Comparison of ENCODE assay signal across 23 mouse cellular contexts in the genomic region with DNA sequence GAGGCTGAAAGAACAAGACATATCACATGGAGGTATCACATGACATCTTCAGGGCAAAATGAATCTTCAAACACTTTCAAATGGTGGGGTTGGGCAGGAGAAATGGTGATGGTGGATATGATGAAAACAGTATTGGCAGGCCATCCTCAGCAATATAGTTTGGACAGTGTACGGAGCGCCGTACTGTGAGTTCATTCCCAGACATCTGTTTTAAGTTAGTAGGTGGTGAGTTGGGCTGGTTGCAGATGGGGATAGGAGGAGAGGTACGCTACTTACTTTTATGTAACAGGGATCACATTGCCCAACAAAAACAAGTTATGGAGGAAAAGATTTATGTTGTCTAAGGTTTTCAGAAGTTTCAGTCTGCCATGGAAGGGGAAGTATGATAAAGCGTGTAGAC.
DNase-seq lines count a peak whose midpoint lies in the region; ATAC-seq and TF ChIP-seq lines count a peak whose summit lies in the region.
"Had no signal": no experiment of that assay in that cellular context is flagged by ENCODE, and none has a peak within 500 bp of the region (broad histone marks: within the 10 kb centered on the region; RNA-seq: fewer than 3 reads in every experiment).

No protein-coding gene starts in this region.

- WGBS in embryonic facial prominence, embryonic 11.5 days = 52% methylated on average over 5 of the region's 5 CpGs
- WGBS in embryonic facial prominence, embryonic 10.5 days = 51% methylated on average over 5 of the region's 5 CpGs
- 25% methylated on average over 5 of the region's 5 CpGs for WGBS in limb, embryonic 13.5 days
- 97% methylated on average over 5 of the region's 5 CpGs for WGBS in forebrain, postnatal 0 days

- no peaks in the 10 kb centered on the region for H3K9me3 ChIP-seq in embryonic facial prominence, embryonic 11.5 days (replicated peaks; ENCODE audit: control insufficient read depth, low read length)
- H3K9me3 ChIP-seq in embryonic facial prominence, embryonic 10.5 days = no peaks in the 10 kb centered on the region
- H3K9me3 ChIP-seq in limb, embryonic 13.5 days = no peaks in the 10 kb centered on the region
- H3K9me3 ChIP-seq in forebrain, postnatal 0 days (ENCODE audit: low read length) = no peaks in the 10 kb centered on the region
- H3K9me3 ChIP-seq: embryonic facial prominence, embryonic 12.5 days; forebrain, embryonic 15.5 days; heart, embryonic 12.5 days; hindbrain, embryonic 12.5 days had no signal

- no peaks in the 10 kb centered on the region for H3K36me3 ChIP-seq in embryonic facial prominence, embryonic 11.5 days (replicated peaks; ENCODE audit: control insufficient read depth, insufficient read depth, low read depth, low read length)
- peaks cover 9% of the 10 kb centered on the region for H3K36me3 ChIP-seq in embryonic facial prominence, embryonic 10.5 days (replicated peaks)
- H3K36me3 ChIP-seq in limb, embryonic 13.5 days = no peaks in the 10 kb centered on the region
- no peaks in the 10 kb centered on the region; the same call in 1 of the 2 replicates for H3K36me3 ChIP-seq in forebrain, postnatal 0 days (ENCODE audit: insufficient read depth)
- H3K36me3 ChIP-seq: embryonic facial prominence, embryonic 12.5 days; hindbrain, embryonic 12.5 days had no signal

- no peak overlapping the region for H3K9ac ChIP-seq in embryonic facial prominence, embryonic 11.5 days (replicated peaks; ENCODE audit: low read length)
- no peak overlapping the region for H3K9ac ChIP-seq in limb, embryonic 13.5 days
- H3K9ac ChIP-seq in forebrain, postnatal 0 days = no peak overlapping the region
- H3K9ac ChIP-seq: embryonic facial prominence, embryonic 12.5 days; forebrain, embryonic 15.5 days; heart, embryonic 12.5 days; hindbrain, embryonic 12.5 days had no signal

- no peaks in the 10 kb centered on the region for H3K4me1 ChIP-seq in embryonic facial prominence, embryonic 11.5 days (ENCODE audit: control insufficient read depth, insufficient read depth, low read length)
- H3K4me1 ChIP-seq in embryonic facial prominence, embryonic 10.5 days = peaks cover 8% of the 10 kb centered on the region
- peaks cover 13% of the 10 kb centered on the region; the same call in 1 of the 2 replicates for H3K4me1 ChIP-seq in limb, embryonic 13.5 days
- H3K4me1 ChIP-seq in forebrain, postnatal 0 days (ENCODE audit: insufficient read depth) = no peaks in the 10 kb centered on the region; the same call in 1 of the 2 replicates
- H3K4me1 ChIP-seq: embryonic facial prominence, embryonic 12.5 days; forebrain, embryonic 15.5 days had no signal

- H3K27ac ChIP-seq in embryonic facial prominence, embryonic 11.5 days (replicated peaks; ENCODE audit: low read depth, low read length) = no peak overlapping the region
- no peak overlapping the region; the same call in 1 of the 2 replicates for H3K27ac ChIP-seq in embryonic facial prominence, embryonic 10.5 days (replicated peaks)
- no peak overlapping the region for H3K27ac ChIP-seq in limb, embryonic 13.5 days
- no peak overlapping the region for H3K27ac ChIP-seq in forebrain, postnatal 0 days (ENCODE audit: low read depth, low read length)
- H3K27ac ChIP-seq: embryonic facial prominence, embryonic 12.5 days; forebrain, embryonic 15.5 days; heart, adult 2 months; hindbrain, postnatal 0 days had no signal

- peak; percentile 60 for DNase-seq in embryonic facial prominence, embryonic 11.5 days (ENCODE audit: low spot score)
- no peak for DNase-seq in embryonic facial prominence, embryonic 10.5 days (ENCODE audit: low spot score)
- DNase-seq in NIH3T3 (ENCODE audit: low read depth) = peak; percentile 2
- DNase-seq in forelimb bud, embryonic 11.5 days (ENCODE audit: low read depth, low spot score) = peak; percentile 40
- no peak for DNase-seq in forebrain, postnatal 0 days
- DNase-seq in frontal cortex, postnatal 10 days (ENCODE audit: low spot score in 2 of 2) = no peak
- no peak for DNase-seq in cerebellum, postnatal 10 days
- DNase-seq: adrenal gland, postnatal 14 days; cerebellum, adult 11-12 months; cerebellum, adult 9-10 months; gastrocnemius, postnatal 14 days; heart, adult 2 months; heart, postnatal 36 days; kidney, adult 2 months had no signal

- no peak overlapping the region for H3K4me3 ChIP-seq in embryonic facial prominence, embryonic 11.5 days (ENCODE audit: low read depth, low read length)
- no peak overlapping the region for H3K4me3 ChIP-seq in embryonic facial prominence, embryonic 10.5 days
- no peak overlapping the region for H3K4me3 ChIP-seq in limb, embryonic 13.5 days
- H3K4me3 ChIP-seq in forebrain, postnatal 0 days (ENCODE audit: low read depth, low read length) = no peak overlapping the region
- H3K4me3 ChIP-seq: embryonic facial prominence, embryonic 12.5 days; forebrain, embryonic 15.5 days; heart, adult 2 months; heart, embryonic 12.5 days; hindbrain, embryonic 12.5 days had no signal

- no peak for ATAC-seq in embryonic facial prominence, embryonic 11.5 days (replicated peaks; ENCODE audit: insufficient number of reproducible peaks, low FRiP score, low TSS enrichment, low read depth)
- ATAC-seq in limb, embryonic 13.5 days (ENCODE audit: low FRiP score, low read depth) = peak; percentile 66; the same call in 1 of the 2 replicates
- no peak for ATAC-seq in forebrain, postnatal 0 days
- ATAC-seq: activated CD4-positive, CD25-positive, alpha-beta regulatory T cell, adult 4 months; forebrain, embryonic 15.5 days; hindbrain, postnatal 0 days; intestine, embryonic 16.5 days; Patski had no signal

- H3K4me2 ChIP-seq in embryonic facial prominence, embryonic 11.5 days (ENCODE audit: low read depth, low read length) = no peak overlapping the region
- no peak overlapping the region for H3K4me2 ChIP-seq in limb, embryonic 13.5 days (replicated peaks)
- no peak overlapping the region for H3K4me2 ChIP-seq in forebrain, postnatal 0 days (ENCODE audit: low read depth)
- H3K4me2 ChIP-seq: embryonic facial prominence, embryonic 12.5 days; forebrain, embryonic 15.5 days; heart, embryonic 12.5 days; hindbrain, embryonic 12.5 days had no signal

- no peak for TF ChIP-seq CTCF in forebrain, postnatal 0 days (IDR thresholded peaks at IDR 0.05; ENCODE audit: low read depth)

- H3K27me3 ChIP-seq in embryonic facial prominence, embryonic 11.5 days (ENCODE audit: control insufficient read depth, insufficient read depth, low read length) = no peaks in the 10 kb centered on the region
- H3K27me3 ChIP-seq in embryonic facial prominence, embryonic 10.5 days (replicated peaks; ENCODE audit: low read depth, poor library complexity, severe bottlenecking) = no peaks in the 10 kb centered on the region
- no peaks in the 10 kb centered on the region for H3K27me3 ChIP-seq in limb, embryonic 13.5 days
- H3K27me3 ChIP-seq in forebrain, postnatal 0 days (ENCODE audit: insufficient read depth, low read length) = no peaks in the 10 kb centered on the region
- H3K27me3 ChIP-seq: embryonic facial prominence, embryonic 12.5 days; forebrain, embryonic 15.5 days; heart, embryonic 12.5 days; hindbrain, embryonic 12.5 days; Patski had no signal

Comparison
In these comparisons a context has a peak if more than half of its experiments do, and no peak if none do; other contexts are left out.
1. DNase-seq: peak in embryonic facial prominence, embryonic 11.5 days (single experiment), NIH3T3 (single experiment) and forelimb bud, embryonic 11.5 days (single experiment); none in embryonic facial prominence, embryonic 10.5 days (single experiment), forebrain, postnatal 0 days (single experiment), frontal cortex, postnatal 10 days (0 of 2) and cerebellum, postnatal 10 days (0 of 2).